Mouse (Mus musculus): ENCODE data around the gene Zranb3. TPM values are rescaled to one million over a fixed set of nuclear protein-coding genes. Genes with fewer than 3 reads are reported as not detected.

The Zranb3 gene
- polyA plus RNA-seq, 1 experiment from 2014 or later = 18.7 TPM

DNA sequence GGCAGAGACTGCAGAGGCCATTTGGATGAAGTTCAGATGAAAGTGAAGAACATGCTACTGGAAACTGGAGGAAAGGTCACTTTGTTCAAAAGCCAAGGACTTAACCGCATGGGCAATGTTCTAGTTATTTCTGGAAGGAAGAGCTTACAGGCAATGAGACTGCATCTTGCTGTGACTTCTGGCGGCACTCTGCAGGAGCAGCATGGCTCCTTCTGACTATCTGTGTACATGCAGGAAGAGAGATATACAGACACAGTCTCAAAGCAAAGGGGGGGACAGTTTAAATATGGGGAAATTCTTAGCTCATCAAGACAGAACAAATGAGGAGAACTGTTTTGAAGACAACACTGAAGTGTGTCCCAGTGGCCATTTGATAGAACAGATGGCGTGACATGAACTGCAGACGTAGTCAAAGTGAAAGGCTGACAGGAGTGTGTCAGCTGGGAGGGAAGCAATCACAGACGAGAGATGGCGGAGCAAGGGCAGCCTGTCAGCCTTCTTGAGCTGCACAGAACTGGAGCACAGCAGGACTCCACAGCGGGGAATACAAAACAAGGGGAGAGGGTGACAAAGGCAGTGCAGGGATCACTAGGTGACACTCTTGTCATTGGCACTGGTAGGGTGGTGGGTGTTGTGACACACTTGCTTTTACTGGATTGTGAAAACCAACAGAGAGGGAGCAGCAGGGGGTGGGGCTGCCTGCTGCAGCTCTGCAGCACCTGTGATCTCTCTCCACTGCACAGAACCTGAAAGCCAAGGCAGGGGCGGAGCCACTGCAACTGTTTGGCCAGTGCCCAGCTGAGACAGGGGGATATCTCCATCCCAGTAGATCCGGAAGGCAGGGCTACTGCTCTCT, 112.7 kb downstream of the Zranb3 start:
- no peak overlapping the region for H3K4me3 ChIP-seq (ENCODE audit: low read depth, low read length)
- no peaks in the 10 kb centered on the region for H3K27me3 ChIP-seq (ENCODE audit: control insufficient read depth, insufficient read depth, low read length)
- no peak overlapping the region for H3K27ac ChIP-seq (ENCODE audit: low read depth, low read length)
- no peaks in the 10 kb centered on the region for H3K36me3 ChIP-seq (ENCODE audit: control insufficient read depth, insufficient read depth, low read length)
- no peak overlapping the region for H3K9ac ChIP-seq (ENCODE audit: low read length)
- WGBS = 54% methylated on average over 9 of the region's 9 CpGs
- peak; percentile 44 for ATAC-seq (replicated peaks; ENCODE audit: low FRiP score)
- H3K9me3 ChIP-seq (ENCODE audit: control insufficient read depth, low read length) = no peaks in the 10 kb centered on the region
- no peak for DNase-seq (ENCODE audit: low spot score)
- no peak overlapping the region for H3K4me2 ChIP-seq (ENCODE audit: low read depth, low read length, severe bottlenecking)
- H3K4me1 ChIP-seq (replicated peaks; ENCODE audit: control insufficient read depth, insufficient read depth, low read length) = no peaks in the 10 kb centered on the region

DNA sequence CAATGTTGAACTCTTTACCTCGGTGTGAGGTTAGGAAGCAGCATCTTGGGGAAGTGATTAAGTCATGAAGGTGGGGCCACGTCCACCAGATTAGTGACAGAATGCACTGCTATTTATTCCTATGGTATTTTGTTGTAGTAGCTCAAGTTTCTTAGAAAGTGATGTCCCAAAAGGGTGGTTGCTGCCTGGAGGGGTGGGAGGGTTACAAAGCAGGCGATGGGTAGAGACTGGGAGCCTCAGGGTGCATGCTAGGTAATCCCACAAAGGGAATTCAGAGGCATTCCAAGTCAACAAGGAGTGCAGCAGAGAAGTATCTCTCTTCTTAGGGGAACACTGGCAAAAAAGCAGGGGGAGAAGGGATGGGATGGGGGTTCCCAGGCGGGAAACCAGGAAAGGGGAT, 113.5 kb downstream of the Zranb3 start:
- Histone ChIP-seq H3K9me3 (ENCODE audit: control insufficient read depth, low read length) (no peaks in the 10 kb centered on the region), H3K4me1 (replicated peaks; ENCODE audit: control insufficient read depth, insufficient read depth, low read length) (no peaks in the 10 kb centered on the region), H3K27me3 (ENCODE audit: control insufficient read depth, insufficient read depth, low read length) (no peaks in the 10 kb centered on the region), H3K4me2 (ENCODE audit: low read depth, low read length, severe bottlenecking) (no peak overlapping the region), H3K36me3 (ENCODE audit: control insufficient read depth, insufficient read depth, low read length) (no peaks in the 10 kb centered on the region), H3K4me3 (ENCODE audit: low read depth, low read length) (no peak overlapping the region), H3K9ac (ENCODE audit: low read length) (no peak overlapping the region), H3K27ac (ENCODE audit: low read depth, low read length) (no peak overlapping the region)
- WGBS = 75% methylated on average over 4 of the region's 4 CpGs
- DNase-seq (ENCODE audit: low spot score) (no peak), ATAC-seq (replicated peaks; ENCODE audit: low FRiP score) (no peak)

DNA sequence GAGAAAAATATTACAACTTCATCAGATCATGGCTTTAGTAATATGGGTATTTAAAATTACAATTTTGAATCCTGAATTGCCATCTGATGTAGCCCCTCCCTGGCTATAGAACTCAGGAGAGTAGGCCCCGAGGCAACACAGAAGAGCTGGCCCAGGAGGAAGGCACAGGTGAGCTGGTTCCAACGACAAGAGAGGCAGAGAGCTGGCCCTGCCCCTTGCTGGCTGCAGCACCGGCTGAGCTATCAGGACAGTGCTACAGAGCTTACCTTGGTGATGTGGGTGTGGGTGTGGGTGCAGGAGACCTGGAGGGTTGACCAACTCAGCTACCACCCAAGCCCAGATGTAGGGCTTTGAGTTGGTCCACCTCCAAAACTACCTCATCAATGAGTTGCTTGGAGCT, 114.6 kb downstream of the Zranb3 start:
- no peaks in the 10 kb centered on the region for H3K9me3 ChIP-seq (ENCODE audit: control insufficient read depth, low read length)
- ATAC-seq (replicated peaks; ENCODE audit: low FRiP score) = no peak
- no peaks in the 10 kb centered on the region for H3K4me1 ChIP-seq (replicated peaks; ENCODE audit: control insufficient read depth, insufficient read depth, low read length)
- WGBS = 84% methylated on average over 3 of the region's 3 CpGs
- H3K4me3 ChIP-seq (ENCODE audit: low read depth, low read length) = no peak overlapping the region
- H3K27me3 ChIP-seq (ENCODE audit: control insufficient read depth, insufficient read depth, low read length) = no peaks in the 10 kb centered on the region
- H3K4me2 ChIP-seq (ENCODE audit: low read depth, low read length, severe bottlenecking) = no peak overlapping the region
- DNase-seq (ENCODE audit: low spot score) = no peak
- no peaks in the 10 kb centered on the region for H3K36me3 ChIP-seq (ENCODE audit: control insufficient read depth, insufficient read depth, low read length)
- H3K9ac ChIP-seq (ENCODE audit: low read length) = no peak overlapping the region
- H3K27ac ChIP-seq (ENCODE audit: low read depth, low read length) = no peak overlapping the region

DNA sequence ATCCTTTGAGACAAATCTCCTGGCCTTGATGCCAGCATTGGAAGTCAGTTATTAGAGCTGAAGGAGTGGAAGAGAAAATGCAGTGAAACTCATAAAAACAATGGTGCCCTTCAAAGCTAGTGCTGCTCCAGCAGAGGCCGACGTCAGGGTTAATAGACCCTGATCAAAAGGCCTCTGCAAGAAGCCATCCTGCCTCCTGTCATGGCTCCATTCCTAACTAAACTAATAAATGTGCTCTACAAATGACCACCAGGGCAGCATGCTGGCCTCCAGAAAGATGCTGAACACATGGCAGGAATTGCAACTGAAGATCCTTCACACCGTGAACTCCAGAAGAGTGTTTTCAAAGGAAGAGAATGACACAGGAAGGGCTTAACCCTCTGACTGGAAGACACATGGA, 117.5 kb downstream of the Zranb3 start:
- no peaks in the 10 kb centered on the region for H3K36me3 ChIP-seq (ENCODE audit: control insufficient read depth, insufficient read depth, low read length)
- H3K4me2 ChIP-seq (ENCODE audit: low read depth, low read length, severe bottlenecking) = no peak overlapping the region
- DNase-seq (ENCODE audit: low spot score) (no peak), ATAC-seq (replicated peaks; ENCODE audit: low FRiP score) (no peak)
- H3K4me1 ChIP-seq (replicated peaks; ENCODE audit: control insufficient read depth, insufficient read depth, low read length) = no peaks in the 10 kb centered on the region
- 52% methylated on average over 3 of the region's 3 CpGs for WGBS
- no peaks in the 10 kb centered on the region for H3K9me3 ChIP-seq (ENCODE audit: control insufficient read depth, low read length)
- no peak overlapping the region for H3K27ac ChIP-seq (ENCODE audit: low read depth, low read length)
- no peaks in the 10 kb centered on the region for H3K27me3 ChIP-seq (ENCODE audit: control insufficient read depth, insufficient read depth, low read length)
- no peak overlapping the region for H3K4me3 ChIP-seq (ENCODE audit: low read depth, low read length)
- H3K9ac ChIP-seq (ENCODE audit: low read length) = no peak overlapping the region

DNA sequence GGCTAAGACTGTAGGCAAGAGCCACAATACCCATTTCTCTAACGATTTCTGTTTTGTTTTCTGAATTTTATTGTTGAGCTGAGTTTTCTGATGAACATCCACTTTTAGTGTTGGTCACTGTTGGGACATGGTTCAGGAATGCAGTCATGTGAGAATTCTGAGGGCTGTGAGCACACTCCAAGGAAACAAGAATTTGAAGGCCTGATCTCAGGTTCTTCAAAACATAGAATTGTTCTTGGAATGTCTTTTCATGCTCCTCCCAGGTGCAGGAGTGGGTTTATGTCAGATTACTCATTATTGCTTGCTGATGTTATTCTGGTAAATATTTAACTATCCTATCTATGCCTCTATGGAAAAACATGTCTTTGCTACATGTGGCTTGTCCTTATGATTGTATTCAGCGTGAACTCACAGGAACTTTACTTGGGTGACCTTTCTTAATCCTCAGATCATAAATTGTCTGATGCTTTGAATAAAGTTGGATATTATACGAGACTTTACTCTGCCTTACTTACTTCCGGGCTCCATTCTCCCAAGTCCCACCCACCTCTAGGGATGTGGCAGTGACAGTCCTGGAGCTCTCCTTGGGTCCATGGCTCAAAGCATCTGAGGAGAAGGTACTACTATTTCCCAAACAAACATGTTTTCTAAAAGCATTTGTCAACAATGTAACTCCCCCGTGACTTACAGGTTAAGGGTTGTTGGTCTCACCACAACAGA, 119.4 kb downstream of the Zranb3 start:
- H3K9ac ChIP-seq (ENCODE audit: low read length) = no peak overlapping the region
- no peaks in the 10 kb centered on the region for H3K27me3 ChIP-seq (ENCODE audit: control insufficient read depth, insufficient read depth, low read length)
- no peak overlapping the region for H3K4me2 ChIP-seq (ENCODE audit: low read depth, low read length, severe bottlenecking)
- H3K36me3 ChIP-seq (ENCODE audit: control insufficient read depth, insufficient read depth, low read length) = no peaks in the 10 kb centered on the region
- no peak overlapping the region for H3K4me3 ChIP-seq (ENCODE audit: low read depth, low read length)
- ATAC-seq (replicated peaks; ENCODE audit: low FRiP score) = no peak
- WGBS = 91% methylated on average over 5 of the region's 5 CpGs
- H3K27ac ChIP-seq (ENCODE audit: low read depth, low read length) = no peak overlapping the region
- no peaks in the 10 kb centered on the region for H3K9me3 ChIP-seq (ENCODE audit: control insufficient read depth, low read length)
- no peak for DNase-seq (ENCODE audit: low spot score)
- H3K4me1 ChIP-seq (replicated peaks; ENCODE audit: control insufficient read depth, insufficient read depth, low read length) = no peaks in the 10 kb centered on the region

DNA sequence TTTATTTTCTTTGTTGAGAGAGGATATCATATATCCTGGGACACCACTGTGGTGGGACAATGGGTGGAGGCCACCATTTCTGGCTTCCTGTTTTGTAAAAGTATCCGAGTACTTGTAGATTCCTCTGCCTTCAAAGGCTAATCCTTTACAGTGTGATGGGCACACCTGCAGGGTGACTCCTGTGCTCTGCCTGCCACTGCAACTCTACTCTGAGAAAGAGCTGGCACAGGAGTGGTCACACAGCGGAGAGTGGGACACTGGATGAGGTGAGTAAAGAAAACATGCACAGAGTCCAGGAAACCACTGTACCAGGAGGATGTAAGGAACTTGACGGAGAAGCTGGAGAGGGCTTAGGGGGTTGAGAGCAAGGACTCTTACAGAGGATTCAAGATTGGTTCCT, 120.6 kb downstream of the Zranb3 start:
- Histone ChIP-seq H3K27me3 (ENCODE audit: control insufficient read depth, insufficient read depth, low read length) (no peaks in the 10 kb centered on the region), H3K9me3 (ENCODE audit: control insufficient read depth, low read length) (no peaks in the 10 kb centered on the region), H3K4me1 (replicated peaks; ENCODE audit: control insufficient read depth, insufficient read depth, low read length) (no peaks in the 10 kb centered on the region), H3K36me3 (ENCODE audit: control insufficient read depth, insufficient read depth, low read length) (no peaks in the 10 kb centered on the region), H3K4me2 (ENCODE audit: low read depth, low read length, severe bottlenecking) (no peak overlapping the region), H3K27ac (ENCODE audit: low read depth, low read length) (no peak overlapping the region), H3K4me3 (ENCODE audit: low read depth, low read length) (no peak overlapping the region), H3K9ac (ENCODE audit: low read length) (no peak overlapping the region)
- no peak for ATAC-seq (replicated peaks; ENCODE audit: low FRiP score)
- 93% methylated on average over 3 of the region's 3 CpGs for WGBS
- no peak for DNase-seq (ENCODE audit: low spot score)

DNA sequence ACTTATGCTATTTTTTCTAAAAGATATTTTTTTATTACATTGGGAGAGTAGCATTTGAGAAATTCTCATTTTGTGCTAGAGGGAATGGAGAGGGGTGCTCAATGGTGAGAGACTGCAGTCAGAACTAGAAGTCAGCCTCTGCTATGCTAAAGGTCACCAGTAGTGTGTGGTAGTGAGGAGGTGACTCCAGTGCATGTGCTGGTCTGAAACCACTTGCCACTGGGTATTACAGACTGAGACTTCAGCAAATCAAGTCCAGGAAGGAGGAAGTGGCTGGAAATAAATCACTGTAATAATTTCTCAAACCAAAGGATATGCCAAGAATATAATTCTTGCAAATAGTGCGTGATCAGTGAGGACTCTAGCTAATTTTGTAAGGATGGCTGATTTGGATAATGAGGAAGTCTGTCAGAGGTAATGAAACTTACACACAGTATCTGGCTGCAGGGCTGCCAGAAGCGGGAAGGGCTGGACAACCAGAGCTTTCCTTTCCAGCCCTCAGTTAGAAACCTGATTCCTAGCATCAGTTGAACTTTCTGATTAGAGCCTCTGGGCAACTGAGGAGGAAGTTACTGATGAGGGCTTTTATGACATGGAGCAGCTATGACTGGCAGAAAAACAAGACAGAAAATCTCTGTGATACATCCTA, 121.8 kb downstream of the Zranb3 start:
- Histone ChIP-seq H3K4me3 (ENCODE audit: low read depth, low read length) (no peak overlapping the region), H3K27me3 (ENCODE audit: control insufficient read depth, insufficient read depth, low read length) (no peaks in the 10 kb centered on the region), H3K4me1 (replicated peaks; ENCODE audit: control insufficient read depth, insufficient read depth, low read length) (no peaks in the 10 kb centered on the region), H3K36me3 (ENCODE audit: control insufficient read depth, insufficient read depth, low read length) (no peaks in the 10 kb centered on the region), H3K9ac (ENCODE audit: low read length) (no peak overlapping the region), H3K4me2 (ENCODE audit: low read depth, low read length, severe bottlenecking) (no peak overlapping the region), H3K9me3 (ENCODE audit: control insufficient read depth, low read length) (no peaks in the 10 kb centered on the region), H3K27ac (ENCODE audit: low read depth, low read length) (no peak overlapping the region)
- no peak for ATAC-seq (replicated peaks; ENCODE audit: low FRiP score)
- 87% methylated on average over 2 of the region's 2 CpGs for WGBS
- DNase-seq (ENCODE audit: low spot score) = no peak

DNA sequence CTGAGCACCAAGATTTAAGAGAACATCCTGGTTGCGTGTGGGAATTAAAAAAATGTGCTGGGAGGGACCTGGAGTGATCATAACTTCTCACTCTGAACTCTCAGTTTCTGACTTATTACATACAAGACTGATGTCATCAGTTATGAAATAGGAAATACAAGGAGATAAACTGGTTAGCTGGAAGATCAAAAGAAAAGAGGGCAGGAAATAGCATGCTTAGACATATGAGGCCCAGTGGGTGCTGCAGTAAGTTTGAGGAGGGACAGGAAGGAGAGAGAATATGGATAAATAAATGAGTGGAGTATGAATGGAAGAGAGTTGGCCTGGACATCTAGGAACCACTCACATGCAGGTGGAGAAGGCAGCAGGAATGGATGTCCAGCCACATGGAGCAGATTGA, 124.7 kb downstream of the Zranb3 start:
- DNase-seq (ENCODE audit: low spot score) (no peak), ATAC-seq (replicated peaks; ENCODE audit: low FRiP score) (no peak)
- H3K4me3 ChIP-seq (ENCODE audit: low read depth, low read length) = no peak overlapping the region
- H3K27ac ChIP-seq (ENCODE audit: low read depth, low read length) = no peak overlapping the region
- WGBS = 84% methylated on average over 1 of the region's 1 CpGs
- no peaks in the 10 kb centered on the region for H3K4me1 ChIP-seq (replicated peaks; ENCODE audit: control insufficient read depth, insufficient read depth, low read length)
- H3K9me3 ChIP-seq (ENCODE audit: control insufficient read depth, low read length) = no peaks in the 10 kb centered on the region
- no peaks in the 10 kb centered on the region for H3K27me3 ChIP-seq (ENCODE audit: control insufficient read depth, insufficient read depth, low read length)
- no peak overlapping the region for H3K9ac ChIP-seq (ENCODE audit: low read length)
- H3K4me2 ChIP-seq (ENCODE audit: low read depth, low read length, severe bottlenecking) = no peak overlapping the region
- H3K36me3 ChIP-seq (ENCODE audit: control insufficient read depth, insufficient read depth, low read length) = no peaks in the 10 kb centered on the region

All from forebrain, embryonic 11.5 days (tissue).